Mouse (Mus musculus) adrenal gland, adult 2 months (tissue): Measurements from ENCODE around the gene Zmat3. TPM values are rescaled to one million over a fixed set of nuclear protein-coding genes. Genes with fewer than 3 reads are reported as not detected.

Experiments used
- DNase-seq: peaks from one replicate; pipeline ENCODE4 v3.0.0; 2021
- long read RNA-seq: library from polyadenylated mRNA; stranded (forward); transcript quantifications from one replicate; pipeline ENCODE4 v2.0.0, GENCODE M21; 2021
- polyA plus RNA-seq: library from polyadenylated mRNA; depleted of rRNA; stranded (reverse); fragments of >200 nt; gene quantifications from 2 replicates; pipeline ENCODE4 v1.2.3, GENCODE M21; 2012; rRNA removed
- total RNA-seq, 2 experiments: library from RNA; stranded (reverse); gene quantifications; 2 replicates each; pipeline ENCODE4 v1.2.3; 2021

Zmat3 gene
- total RNA-seq, result 10 to 100 TPM; 17.7 to 18.2 TPM
- 8.0 and 11.8 TPM in 2 replicates for polyA plus RNA-seq
- long read RNA-seq, full-length matches to known transcripts, result 2 of 4 reads
- long read RNA-seq, partial matches to known transcripts, result 0 of 4 reads
- long read RNA-seq, other reads (novel, unspliced or antisense), result 2 of 4 reads

- peak; percentile 93 for DNase-seq
These were observed at the start of gene Zmat3 for GRCm38 (mm10) chr3:32365546-32366245. TSS of gene Zmat3 (minus strand) at chr3:32366014.

GRCm38 (mm10) chr3:32414381-32414780 is 48.6 kb upstream of the Zmat3 start:
- no peak for DNase-seq

- no peak for DNase-seq
These were observed 46.8 kb upstream of the Zmat3 start for GRCm38 (mm10) chr3:32412502-32413044.

- no peak for DNase-seq
These were observed 43.0 kb upstream of the Zmat3 start for GRCm38 (mm10) chr3:32408811-32409273.

- DNase-seq, result no peak
These were observed 41.0 kb upstream of the Zmat3 start for GRCm38 (mm10) chr3:32406804-32407203.

- DNase-seq, result no peak
These were observed 39.9 kb upstream of the Zmat3 start for GRCm38 (mm10) chr3:32405699-32406098.

GRCm38 (mm10) chr3:32402990-32403885 is 37.4 kb upstream of the Zmat3 start:
- no peak for DNase-seq

- DNase-seq, result no peak
These were observed 35.8 kb upstream of the Zmat3 start for GRCm38 (mm10) chr3:32401591-32401990.

- no peak for DNase-seq
These were observed 34.1 kb upstream of the Zmat3 start for GRCm38 (mm10) chr3:32399931-32400330.

- DNase-seq, result no peak
These were observed 33.6 kb upstream of the Zmat3 start for GRCm38 (mm10) chr3:32399381-32399780.

- DNase-seq, result no peak
These were observed 32.8 kb upstream of the Zmat3 start for GRCm38 (mm10) chr3:32398623-32399022.

GRCm38 (mm10) chr3:32398175-32398538 is 32.3 kb upstream of the Zmat3 start:
- DNase-seq, result no peak

- DNase-seq, result peak; percentile 79
These were observed 31.8 kb upstream of the Zmat3 start, which contains the start of gene Pik3ca for GRCm38 (mm10) chr3:32397461-32398174. TSS of gene Pik3ca (plus strand) at chr3:32397671.

- peak; percentile 98 for DNase-seq
These were observed 31.1 kb upstream of the Zmat3 start for GRCm38 (mm10) chr3:32396794-32397460.

- peak; percentile 56 for DNase-seq
These were observed 30.1 kb upstream of the Zmat3 start for GRCm38 (mm10) chr3:32395771-32396551.

- DNase-seq, result no peak
These were observed 28.2 kb upstream of the Zmat3 start for GRCm38 (mm10) chr3:32393986-32394385.

GRCm38 (mm10) chr3:32392841-32393240 is 27.0 kb upstream of the Zmat3 start:
- DNase-seq, result no peak

- no peak for DNase-seq
These were observed 15.7 kb upstream of the Zmat3 start for GRCm38 (mm10) chr3:32381556-32381955.

GRCm38 (mm10) chr3:32379891-32380290 is 14.1 kb upstream of the Zmat3 start:
- no peak for DNase-seq

- DNase-seq, result no peak
These were observed 7.4 kb upstream of the Zmat3 start for GRCm38 (mm10) chr3:32373236-32373635.
